Mouse (Mus musculus) cerebellum, adult 2 months (tissue): ENCODE measurements around the gene Zfp108.
A peak's percentile ranks its signal among the peaks of the same experiment; 100 is the strongest.

Experiments
- CTCF ChIP-seq: fragments of 200-500 bp; IDR thresholded peaks from 2 replicates; pipeline ENCODE4 v1.5.1; 2011; ENCODE audit warnings: low read depth, mild to moderate bottlenecking, control low read depth, low read length, moderate library complexity, borderline replicate concordance; ENCODE audit not compliant: insufficient read depth
- POLR2A ChIP-seq: fragments of 200-500 bp; IDR thresholded peaks from 2 replicates; pipeline ENCODE4 v1.6.1; 2011; ENCODE audit warnings: low read length, control low read depth, borderline replicate concordance; ENCODE audit not compliant: insufficient read depth

DNA sequence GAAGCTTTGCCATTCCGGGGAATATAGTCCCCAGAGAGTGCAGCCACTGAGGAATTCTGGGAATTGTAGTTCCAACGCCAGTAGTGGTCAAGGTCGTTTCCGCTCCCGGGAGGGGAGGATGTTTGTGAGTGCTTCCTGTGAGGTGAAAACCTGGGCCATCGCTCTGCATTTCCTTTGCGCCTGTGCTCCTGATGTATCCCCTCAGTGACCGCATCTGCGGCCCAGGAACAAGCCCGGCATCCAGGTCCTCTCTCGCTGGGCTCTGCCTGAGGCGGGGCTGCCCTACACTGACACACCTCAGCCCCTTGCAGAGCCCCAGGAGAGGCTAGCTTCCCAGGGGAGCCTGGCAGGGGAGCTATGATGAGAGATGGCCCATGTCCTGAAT, 15.7 kb downstream of the Zfp108 start, which contains the start of gene Zfp93:
- peak; percentile 90; the same call in 1 of the 2 replicates for TF ChIP-seq POLR2A
- TF ChIP-seq CTCF, result no peak
